Mouse (Mus musculus) thymus, postnatal 0 days (tissue): ENCODE results near the gene Cd82. TPM values are rescaled to one million over a fixed set of nuclear protein-coding genes. Genes with fewer than 3 reads are reported as not detected.

ENCODE experiments used
- microRNA-seq: library from miRNA; unstranded; fragments of <30 nt; microRNA quantifications from one replicate; pipeline ENCODE4, GENCODE M21; 2016; ENCODE audit warnings: borderline number of aligned reads
- polyA plus RNA-seq: library from polyadenylated mRNA; unstranded; fragments of >200 nt; fragmentation: Nextera tagmentation; extraction: Ambion mirVana; gene quantifications from 2 replicates; pipeline ENCODE4 v1.2.1, GENCODE M21; 2015

The Cd82 gene
- polyA plus RNA-seq, 1 experiment from 2014 or later: 153 TPM

Small RNA genes lying within 50 kb of the gene (microRNA-seq; reads per million reads assigned to microRNA genes)
- not detected for gene Mir7001

Other genes with a start within 250 kb of the Cd82 start
- gene Tspan18, start 128.6 kb downstream of the Cd82 start, polyA plus RNA-seq: 4.9 and 5.6 TPM in 2 replicates
- gene Gm10803, start 97.4 kb upstream of the Cd82 start, polyA plus RNA-seq: not detected in 2 replicates
- 0.06 and 0.07 TPM in 2 replicates for gene Alx4, start 179.2 kb upstream of the Cd82 start, polyA plus RNA-seq